Mouse (Mus musculus): ENCODE results near the gene App. TPM values are rescaled to one million over a fixed set of nuclear protein-coding genes. Genes with fewer than 3 reads are reported as not detected.

App gene
- polyA plus RNA-seq, 1 experiment: 59.8 TPM

DNA sequence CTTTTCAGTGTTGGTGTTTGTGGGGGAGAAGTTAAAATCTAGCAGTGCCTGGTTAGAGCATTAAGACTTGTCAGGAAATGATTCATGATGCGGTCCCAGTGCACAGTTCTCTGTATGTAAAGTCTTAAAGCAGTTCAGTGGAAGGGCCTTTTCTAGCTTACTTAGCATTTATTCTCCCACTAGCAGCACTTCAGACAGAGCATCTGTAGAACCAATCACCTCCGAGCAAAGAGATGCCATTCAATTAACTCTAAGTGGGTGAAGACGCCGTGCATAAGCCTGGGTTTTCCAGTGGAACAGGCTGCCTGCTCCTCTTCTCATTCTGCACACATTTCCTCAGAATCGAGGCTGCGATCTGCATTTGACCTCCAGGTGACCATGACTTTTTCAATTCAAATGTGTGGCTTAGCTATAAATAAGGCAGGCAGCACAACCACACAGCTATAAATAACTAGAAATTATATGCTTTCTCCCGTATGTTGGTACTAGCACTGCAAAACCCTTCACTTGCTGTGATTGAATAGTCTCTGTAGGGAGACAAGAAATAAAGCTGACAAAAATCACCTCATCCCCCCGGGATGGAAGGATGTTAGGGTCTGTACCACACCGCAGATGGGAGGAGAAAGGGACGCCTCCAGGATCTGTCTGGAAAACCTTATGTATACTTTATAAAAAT is 135.5 kb downstream of the App start:
- TF ChIP-seq CTCF (IDR thresholded peaks at IDR 0.05; ENCODE audit: borderline replicate concordance, control insufficient read depth, extremely low read depth, insufficient read depth, low read length, poor library complexity) (no peak), POLR2A (IDR thresholded peaks at IDR 0.05; ENCODE audit: control insufficient read depth, extremely low read depth, insufficient read depth, low read length, poor library complexity) (no peak)
- DNase-seq: no peak
- no peaks in the 10 kb centered on the region for H3K4me1 ChIP-seq (replicated peaks; ENCODE audit: control insufficient read depth, insufficient read depth, low read length)
- H3K36me3 ChIP-seq (ENCODE audit: control insufficient read depth, insufficient read depth, low read length): no peaks in the 10 kb centered on the region
- H3K4me3 ChIP-seq (ENCODE audit: control insufficient read depth, insufficient read depth, low read length): no peak overlapping the region
- 72% methylated on average over 10 of the region's 10 CpGs for WGBS
- H3K27me3 ChIP-seq (ENCODE audit: control insufficient read depth, insufficient read depth, low read length): no peaks in the 10 kb centered on the region
- no peak overlapping the region for H3K27ac ChIP-seq (ENCODE audit: control insufficient read depth, insufficient read depth, low read length)

DNA sequence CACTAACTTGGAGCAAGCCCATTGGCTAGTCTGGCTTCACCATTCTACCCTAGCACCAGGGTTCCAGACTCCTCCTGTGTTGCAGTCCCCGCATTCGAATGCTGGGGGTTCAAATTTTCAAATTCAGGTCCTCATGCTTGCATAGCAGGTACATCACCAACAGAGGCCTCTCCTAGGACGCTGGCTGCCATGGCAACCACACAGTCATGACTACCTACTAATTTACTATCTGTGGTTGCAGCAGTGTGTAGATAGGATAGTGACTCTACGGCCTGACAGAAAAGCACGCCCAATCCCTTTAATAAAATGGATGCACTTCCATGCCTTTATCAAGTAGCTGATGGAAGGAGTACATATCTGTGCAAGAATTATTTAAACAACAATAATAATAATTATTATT is 137.8 kb downstream of the App start:
- Histone ChIP-seq H3K36me3 (ENCODE audit: control insufficient read depth, insufficient read depth, low read length) (no peaks in the 10 kb centered on the region), H3K4me3 (ENCODE audit: control insufficient read depth, insufficient read depth, low read length) (no peak overlapping the region), H3K4me1 (replicated peaks; ENCODE audit: control insufficient read depth, insufficient read depth, low read length) (no peaks in the 10 kb centered on the region), H3K27me3 (ENCODE audit: control insufficient read depth, insufficient read depth, low read length) (no peaks in the 10 kb centered on the region), H3K27ac (ENCODE audit: control insufficient read depth, insufficient read depth, low read length) (no peak overlapping the region)
- TF ChIP-seq POLR2A (IDR thresholded peaks at IDR 0.05; ENCODE audit: control insufficient read depth, extremely low read depth, insufficient read depth, low read length, poor library complexity): no peak
- TF ChIP-seq CTCF (IDR thresholded peaks at IDR 0.05; ENCODE audit: borderline replicate concordance, control insufficient read depth, extremely low read depth, insufficient read depth, low read length, poor library complexity): no peak
- DNase-seq: no peak
- 95% methylated on average over 5 of the region's 5 CpGs for WGBS

DNA sequence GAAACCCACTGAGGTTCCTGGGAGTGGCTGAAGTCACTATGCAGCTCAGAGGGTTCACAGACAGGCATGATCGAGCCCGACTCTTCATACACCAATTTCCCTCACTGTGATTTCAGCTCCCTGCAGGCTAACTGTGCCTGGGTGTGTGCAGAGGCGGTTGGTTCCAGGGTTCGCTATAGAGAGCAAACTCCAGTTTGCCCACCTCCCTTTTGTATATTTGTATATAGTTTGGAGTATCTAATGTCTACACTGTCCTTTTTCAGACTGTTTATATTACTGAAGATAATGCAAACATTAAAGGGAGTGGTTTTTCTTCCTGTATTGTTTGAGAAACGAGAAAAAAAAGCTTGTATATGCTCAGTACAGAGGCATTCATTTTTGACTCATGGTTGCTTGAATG is 139.8 kb downstream of the App start:
- Histone ChIP-seq H3K4me1 (replicated peaks; ENCODE audit: control insufficient read depth, insufficient read depth, low read length) (no peaks in the 10 kb centered on the region), H3K27ac (ENCODE audit: control insufficient read depth, insufficient read depth, low read length) (no peak overlapping the region), H3K36me3 (ENCODE audit: control insufficient read depth, insufficient read depth, low read length) (no peaks in the 10 kb centered on the region), H3K4me3 (ENCODE audit: control insufficient read depth, insufficient read depth, low read length) (no peak overlapping the region), H3K27me3 (ENCODE audit: control insufficient read depth, insufficient read depth, low read length) (no peaks in the 10 kb centered on the region)
- DNase-seq: no peak
- TF ChIP-seq CTCF (IDR thresholded peaks at IDR 0.05; ENCODE audit: borderline replicate concordance, control insufficient read depth, extremely low read depth, insufficient read depth, low read length, poor library complexity) (no peak), POLR2A (IDR thresholded peaks at IDR 0.05; ENCODE audit: control insufficient read depth, extremely low read depth, insufficient read depth, low read length, poor library complexity) (no peak)
- 94% methylated on average over 5 of the region's 5 CpGs for WGBS

DNA sequence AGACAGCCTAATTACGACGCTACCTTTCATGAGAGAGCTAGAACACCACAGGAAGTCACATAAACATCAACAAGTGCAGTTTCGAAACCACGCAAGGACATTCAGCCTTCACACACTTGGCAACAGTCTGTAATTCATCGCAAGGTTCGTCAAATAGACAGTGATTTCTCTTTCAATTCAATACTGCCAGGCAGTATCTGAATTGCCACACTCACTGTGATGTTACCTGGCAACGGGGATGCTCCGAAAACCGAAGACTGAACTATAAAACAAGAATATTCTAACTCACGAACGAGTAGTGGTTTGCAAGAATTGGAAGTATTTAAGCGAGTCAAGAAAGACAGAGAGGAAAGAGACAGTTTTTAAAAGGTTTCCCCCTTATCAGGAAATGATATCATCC is 142.8 kb downstream of the App start:
- 92% methylated on average over 12 of the region's 12 CpGs for WGBS
- H3K36me3 ChIP-seq (ENCODE audit: control insufficient read depth, insufficient read depth, low read length): no peaks in the 10 kb centered on the region
- H3K4me1 ChIP-seq (replicated peaks; ENCODE audit: control insufficient read depth, insufficient read depth, low read length): no peaks in the 10 kb centered on the region
- H3K27ac ChIP-seq (ENCODE audit: control insufficient read depth, insufficient read depth, low read length): no peak overlapping the region
- no peak overlapping the region for H3K4me3 ChIP-seq (ENCODE audit: control insufficient read depth, insufficient read depth, low read length)
- no peak for TF ChIP-seq POLR2A (IDR thresholded peaks at IDR 0.05; ENCODE audit: control insufficient read depth, extremely low read depth, insufficient read depth, low read length, poor library complexity)
- no peak for TF ChIP-seq CTCF (IDR thresholded peaks at IDR 0.05; ENCODE audit: borderline replicate concordance, control insufficient read depth, extremely low read depth, insufficient read depth, low read length, poor library complexity)
- H3K27me3 ChIP-seq (ENCODE audit: control insufficient read depth, insufficient read depth, low read length): no peaks in the 10 kb centered on the region
- DNase-seq: no peak

DNA sequence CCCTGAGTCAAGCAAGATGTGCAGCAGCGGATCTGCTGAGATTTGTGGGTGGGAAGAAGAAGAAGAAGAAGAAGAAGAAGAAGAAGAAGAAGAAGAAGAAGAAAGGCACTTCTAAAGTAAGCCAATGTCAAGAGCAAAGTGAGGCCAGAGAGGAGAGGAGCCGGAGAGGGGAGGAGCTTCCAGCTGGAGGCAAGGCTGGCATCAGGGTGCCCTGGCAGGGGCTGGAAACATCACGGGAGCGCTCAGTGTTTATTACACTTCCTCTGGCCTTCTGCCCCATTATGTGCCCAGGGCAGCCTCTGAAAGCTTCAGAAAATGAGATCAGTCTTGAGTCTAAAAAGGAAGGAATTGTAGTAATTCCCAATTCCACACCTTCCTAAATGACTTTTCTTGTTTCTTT is 145.2 kb downstream of the App start:
- TF ChIP-seq POLR2A (IDR thresholded peaks at IDR 0.05; ENCODE audit: control insufficient read depth, extremely low read depth, insufficient read depth, low read length, poor library complexity) (no peak), CTCF (IDR thresholded peaks at IDR 0.05; ENCODE audit: borderline replicate concordance, control insufficient read depth, extremely low read depth, insufficient read depth, low read length, poor library complexity) (no peak)
- no peaks in the 10 kb centered on the region for H3K4me1 ChIP-seq (replicated peaks; ENCODE audit: control insufficient read depth, insufficient read depth, low read length)
- H3K36me3 ChIP-seq (ENCODE audit: control insufficient read depth, insufficient read depth, low read length): no peaks in the 10 kb centered on the region
- H3K4me3 ChIP-seq (ENCODE audit: control insufficient read depth, insufficient read depth, low read length): no peak overlapping the region
- H3K27me3 ChIP-seq (ENCODE audit: control insufficient read depth, insufficient read depth, low read length): no peaks in the 10 kb centered on the region
- 88% methylated on average over 4 of the region's 4 CpGs for WGBS
- no peak overlapping the region for H3K27ac ChIP-seq (ENCODE audit: control insufficient read depth, insufficient read depth, low read length)
- no peak for DNase-seq

DNA sequence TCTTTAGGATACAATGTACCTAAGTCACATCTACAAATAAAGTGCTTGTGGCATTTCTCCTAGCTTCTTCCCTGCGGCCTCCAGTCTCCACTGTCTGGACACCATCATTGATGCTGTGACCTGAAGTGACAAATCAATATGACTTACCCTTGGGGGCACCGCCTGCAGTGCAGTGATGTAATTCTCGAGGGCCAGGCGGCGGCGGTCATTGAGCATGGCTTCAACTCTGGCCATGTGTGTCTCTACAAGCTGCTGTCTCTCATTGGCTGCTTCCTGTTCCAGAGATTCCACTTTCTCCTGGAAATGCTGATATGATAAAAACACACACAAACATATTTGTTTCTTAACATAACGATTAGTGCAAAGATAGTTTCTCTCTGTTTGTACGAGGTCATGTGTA is 148.9 kb downstream of the App start:
- H3K36me3 ChIP-seq (ENCODE audit: control insufficient read depth, insufficient read depth, low read length): no peaks in the 10 kb centered on the region
- DNase-seq: no peak
- WGBS: 98% methylated on average over 8 of the region's 8 CpGs

DNA sequence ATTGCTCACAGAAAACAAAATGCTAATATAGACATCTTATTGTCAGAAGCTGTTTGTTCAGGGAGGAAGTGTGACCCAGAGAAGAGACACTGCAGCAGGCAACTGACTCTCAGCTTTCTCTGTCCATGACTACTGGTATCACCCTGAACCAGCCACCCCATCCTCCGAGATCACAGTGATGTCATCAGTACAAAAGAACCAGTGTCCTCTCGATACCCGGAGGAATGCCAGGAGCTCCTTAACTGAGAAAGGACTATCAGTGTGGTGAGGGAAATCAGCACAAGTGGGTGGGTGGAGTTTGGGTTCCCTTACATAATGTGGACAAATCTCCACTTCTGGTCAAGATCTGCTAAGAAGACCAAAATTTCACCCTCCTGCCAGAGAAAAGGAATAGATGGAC is 150.5 kb downstream of the App start:
- TF ChIP-seq POLR2A (IDR thresholded peaks at IDR 0.05; ENCODE audit: control insufficient read depth, extremely low read depth, insufficient read depth, low read length, poor library complexity): no peak
- no peak for TF ChIP-seq CTCF (IDR thresholded peaks at IDR 0.05; ENCODE audit: borderline replicate concordance, control insufficient read depth, extremely low read depth, insufficient read depth, low read length, poor library complexity)
- Histone ChIP-seq H3K27ac (ENCODE audit: control insufficient read depth, insufficient read depth, low read length) (no peak overlapping the region), H3K36me3 (ENCODE audit: control insufficient read depth, insufficient read depth, low read length) (no peaks in the 10 kb centered on the region), H3K4me1 (replicated peaks; ENCODE audit: control insufficient read depth, insufficient read depth, low read length) (no peaks in the 10 kb centered on the region), H3K27me3 (ENCODE audit: control insufficient read depth, insufficient read depth, low read length) (no peaks in the 10 kb centered on the region), H3K4me3 (ENCODE audit: control insufficient read depth, insufficient read depth, low read length) (no peak overlapping the region)
- WGBS: 96% methylated on average over 3 of the region's 3 CpGs
- DNase-seq: no peak

More for the DNA sequence above, 148.9 kb downstream of the App start:
- TF ChIP-seq CTCF (IDR thresholded peaks at IDR 0.05; ENCODE audit: borderline replicate concordance, control insufficient read depth, extremely low read depth, insufficient read depth, low read length, poor library complexity) (no peak), POLR2A (IDR thresholded peaks at IDR 0.05; ENCODE audit: control insufficient read depth, extremely low read depth, insufficient read depth, low read length, poor library complexity) (no peak)
- Histone ChIP-seq H3K4me3 (ENCODE audit: control insufficient read depth, insufficient read depth, low read length) (no peak overlapping the region), H3K4me1 (replicated peaks; ENCODE audit: control insufficient read depth, insufficient read depth, low read length) (no peaks in the 10 kb centered on the region), H3K27ac (ENCODE audit: control insufficient read depth, insufficient read depth, low read length) (no peak overlapping the region), H3K27me3 (ENCODE audit: control insufficient read depth, insufficient read depth, low read length) (no peaks in the 10 kb centered on the region)

Measured in thymus, adult 2 months (tissue).